Mouse (Mus musculus): Measurements from ENCODE around the gene Large1. TPM values are rescaled to one million over a fixed set of nuclear protein-coding genes. Genes with fewer than 3 reads are reported as not detected.
A peak's percentile ranks its signal among the peaks of the same experiment; 100 is the strongest.

Gene Large1
- polyA plus RNA-seq, 1 experiment from 2014 or later: 1.1 TPM

GRCm38 (mm10) chr8:73244186-73244585 is 109.2 kb downstream of the Large1 start:
- 0 out of 2 replicates have a peak, but pooled peaks cover 2% of the 10 kb centered on the region for H3K9me3 ChIP-seq (ENCODE audit: low read length)
- TF ChIP-seq CTCF (IDR thresholded peaks at IDR 0.05; ENCODE audit: low read depth) (no peak), EP300 (IDR thresholded peaks at IDR 0.05; ENCODE audit: low read depth) (no peak)
- no peaks in the 10 kb centered on the region for H3K4me1 ChIP-seq (ENCODE audit: insufficient read depth)
- no peaks in the 10 kb centered on the region for H3K36me3 ChIP-seq (replicated peaks; ENCODE audit: insufficient read depth, low read length)
- WGBS (ENCODE audit: insufficient replicate concordance): 73% methylated on average over 3 of the region's 3 CpGs
- ATAC-seq (no peak), DNase-seq (no peak)
- H3K4me3 ChIP-seq (ENCODE audit: low read depth, low read length): no peak overlapping the region
- H3K9ac ChIP-seq (replicated peaks): no peak overlapping the region
- H3K27ac ChIP-seq (ENCODE audit: low read depth): no peak overlapping the region
- no peaks in the 10 kb centered on the region for H3K27me3 ChIP-seq (ENCODE audit: insufficient read depth, low read length)
- H3K4me2 ChIP-seq (ENCODE audit: low read depth, low read length): no peak overlapping the region

DNA sequence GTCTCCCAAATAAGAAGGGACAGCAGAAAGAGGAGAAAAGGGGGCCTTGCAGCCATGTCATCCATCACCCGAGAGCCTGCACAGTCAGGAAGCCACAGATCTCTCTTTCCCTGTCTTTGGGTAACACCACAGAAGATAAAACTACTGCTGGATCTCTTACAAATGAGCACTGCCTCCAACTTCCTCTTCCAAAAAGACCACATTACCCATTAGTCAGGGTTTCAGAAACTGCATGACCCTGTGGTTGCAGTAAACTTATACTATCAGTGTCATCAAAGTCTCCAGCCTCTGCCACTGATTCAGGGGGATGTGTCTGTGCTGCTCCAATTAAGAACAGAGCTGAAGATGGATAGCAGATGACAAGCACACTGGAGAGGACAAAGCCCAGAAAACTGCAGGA is 111.3 kb downstream of the Large1 start:
- TF ChIP-seq CTCF (IDR thresholded peaks at IDR 0.05; ENCODE audit: low read depth): no peak
- no peak for TF ChIP-seq EP300 (IDR thresholded peaks at IDR 0.05; ENCODE audit: low read depth)

GRCm38 (mm10) chr8:73234209-73234608 is 119.1 kb downstream of the Large1 start:
- DNase-seq (no peak), ATAC-seq (no peak)
- TF ChIP-seq CTCF (IDR thresholded peaks at IDR 0.05; ENCODE audit: low read depth) (no peak), EP300 (IDR thresholded peaks at IDR 0.05; ENCODE audit: low read depth) (no peak)
- Histone ChIP-seq H3K9ac (replicated peaks) (no peak overlapping the region), H3K36me3 (replicated peaks; ENCODE audit: insufficient read depth, low read length) (no peaks in the 10 kb centered on the region), H3K27me3 (ENCODE audit: insufficient read depth, low read length) (no peaks in the 10 kb centered on the region), H3K4me3 (ENCODE audit: low read depth, low read length) (no peak overlapping the region), H3K27ac (ENCODE audit: low read depth) (no peak overlapping the region), H3K9me3 (ENCODE audit: low read length) (no peaks in the 10 kb centered on the region), H3K4me1 (ENCODE audit: insufficient read depth) (no peaks in the 10 kb centered on the region), H3K4me2 (ENCODE audit: low read depth, low read length) (no peak overlapping the region)
- 85% methylated on average over 1 of the region's 1 CpGs for WGBS (ENCODE audit: insufficient replicate concordance)

More for the DNA sequence above, 111.3 kb downstream of the Large1 start:
- no peak for ATAC-seq
- H3K4me2 ChIP-seq (ENCODE audit: low read depth, low read length): no peak overlapping the region
- 0 out of 2 replicates have a peak, but pooled peaks cover 2% of the 10 kb centered on the region for H3K9me3 ChIP-seq (ENCODE audit: low read length)
- H3K36me3 ChIP-seq (replicated peaks; ENCODE audit: insufficient read depth, low read length): no peaks in the 10 kb centered on the region
- 29% methylated on average over 1 of the region's 1 CpGs for whole genome bisulfite sequencing (ENCODE audit: insufficient replicate concordance)
- no peaks in the 10 kb centered on the region for H3K27me3 ChIP-seq (ENCODE audit: insufficient read depth, low read length)
- no peak overlapping the region for H3K9ac ChIP-seq (replicated peaks)
- no peaks in the 10 kb centered on the region for H3K4me1 ChIP-seq (ENCODE audit: insufficient read depth)
- H3K27ac ChIP-seq (ENCODE audit: low read depth): no peak overlapping the region
- H3K4me3 ChIP-seq (ENCODE audit: low read depth, low read length): no peak overlapping the region
- DNase-seq: no peak

DNA sequence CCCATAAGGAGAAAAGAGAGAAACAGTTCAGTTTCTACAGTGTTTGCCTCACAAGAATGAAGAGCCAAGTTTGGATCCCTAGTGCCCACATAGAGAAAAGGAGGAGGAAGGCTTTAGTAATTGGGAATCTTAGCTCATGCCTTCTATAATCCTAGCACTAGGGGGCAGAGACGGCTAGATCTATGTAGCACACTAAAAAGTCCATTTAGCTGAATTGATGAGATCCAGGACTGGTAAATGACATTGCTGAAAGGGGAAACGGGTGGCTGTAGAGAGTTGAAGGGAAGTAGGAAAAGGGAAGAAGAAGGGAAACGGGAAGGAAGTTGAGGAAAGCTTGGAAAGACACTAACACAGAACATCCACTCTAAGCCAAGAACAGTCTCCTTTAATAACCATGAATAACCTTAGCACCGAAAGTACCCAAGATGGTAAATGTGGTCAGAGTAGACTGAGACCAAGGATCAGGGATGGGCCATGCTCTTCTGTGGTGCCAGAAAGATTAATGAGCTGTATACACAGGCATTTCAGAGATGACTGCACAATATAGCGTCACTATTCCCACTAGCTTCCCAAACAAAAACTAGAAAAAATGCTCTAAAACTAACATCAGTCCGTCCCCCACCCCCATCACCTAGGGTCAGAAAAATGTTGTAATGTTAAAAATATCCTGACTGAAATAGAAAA is 119.8 kb downstream of the Large1 start:
- TF ChIP-seq EP300 (IDR thresholded peaks at IDR 0.05; ENCODE audit: low read depth) (no peak), CTCF (IDR thresholded peaks at IDR 0.05; ENCODE audit: low read depth) (peak; percentile 73)
- H3K36me3 ChIP-seq (replicated peaks; ENCODE audit: insufficient read depth, low read length): no peaks in the 10 kb centered on the region
- no peak overlapping the region for H3K9ac ChIP-seq (replicated peaks)
- DNase-seq (no peak), ATAC-seq (no peak; the same call in 1 of the 2 replicates)
- H3K27ac ChIP-seq (ENCODE audit: low read depth): no peak overlapping the region
- H3K4me2 ChIP-seq (ENCODE audit: low read depth, low read length): no peak overlapping the region
- H3K27me3 ChIP-seq (ENCODE audit: insufficient read depth, low read length): no peaks in the 10 kb centered on the region
- no peak overlapping the region for H3K4me3 ChIP-seq (ENCODE audit: low read depth, low read length)
- H3K4me1 ChIP-seq (ENCODE audit: insufficient read depth): no peaks in the 10 kb centered on the region
- no peaks in the 10 kb centered on the region for H3K9me3 ChIP-seq (ENCODE audit: low read length)
- 39% methylated on average over 6 of the region's 6 CpGs for WGBS (ENCODE audit: insufficient replicate concordance)

GRCm38 (mm10) chr8:73226841-73227240 is 126.5 kb downstream of the Large1 start:
- no peaks in the 10 kb centered on the region for H3K27me3 ChIP-seq (ENCODE audit: insufficient read depth, low read length)
- TF ChIP-seq CTCF (IDR thresholded peaks at IDR 0.05; ENCODE audit: low read depth): no peak
- TF ChIP-seq EP300 (IDR thresholded peaks at IDR 0.05; ENCODE audit: low read depth): no peak
- no peak overlapping the region for H3K27ac ChIP-seq (ENCODE audit: low read depth)
- H3K4me2 ChIP-seq (ENCODE audit: low read depth, low read length): no peak overlapping the region
- no peaks in the 10 kb centered on the region for H3K4me1 ChIP-seq (ENCODE audit: insufficient read depth)
- H3K36me3 ChIP-seq (replicated peaks; ENCODE audit: insufficient read depth, low read length): no peaks in the 10 kb centered on the region
- no peak for ATAC-seq
- no peaks in the 10 kb centered on the region for H3K9me3 ChIP-seq (ENCODE audit: low read length)
- no peak overlapping the region for H3K4me3 ChIP-seq (ENCODE audit: low read depth, low read length)
- no peak for DNase-seq
- H3K9ac ChIP-seq (replicated peaks): no peak overlapping the region
- WGBS (ENCODE audit: insufficient replicate concordance): 77% methylated on average over 3 of the region's 3 CpGs

DNA sequence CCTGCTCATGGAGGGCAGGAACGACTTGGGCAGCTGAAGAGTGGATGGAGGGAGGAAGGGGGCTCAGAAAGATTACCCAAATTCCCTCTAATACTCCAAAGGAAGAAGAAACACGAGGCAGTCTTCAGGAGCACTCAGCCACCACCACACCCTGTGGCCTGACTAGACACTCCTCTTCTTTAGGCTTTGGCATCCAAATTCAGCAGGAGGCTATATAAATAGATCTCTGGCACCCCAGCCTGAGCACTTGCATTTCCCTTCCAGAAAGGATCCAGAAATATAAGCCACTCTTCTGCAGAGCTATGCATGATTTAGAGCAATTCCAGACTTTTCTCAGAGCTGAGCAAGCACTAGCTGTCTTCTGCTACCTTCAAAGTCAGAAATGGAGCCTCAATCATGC is 127.7 kb downstream of the Large1 start:
- no peak overlapping the region for H3K4me2 ChIP-seq (ENCODE audit: low read depth, low read length)
- no peak for ATAC-seq
- no peak for TF ChIP-seq CTCF (IDR thresholded peaks at IDR 0.05; ENCODE audit: low read depth)
- TF ChIP-seq EP300 (IDR thresholded peaks at IDR 0.05; ENCODE audit: low read depth): no peak
- no peaks in the 10 kb centered on the region for H3K36me3 ChIP-seq (replicated peaks; ENCODE audit: insufficient read depth, low read length)
- no peaks in the 10 kb centered on the region for H3K9me3 ChIP-seq (ENCODE audit: low read length)
- H3K4me1 ChIP-seq (ENCODE audit: insufficient read depth): no peaks in the 10 kb centered on the region
- no peak overlapping the region for H3K4me3 ChIP-seq (ENCODE audit: low read depth, low read length)
- no peaks in the 10 kb centered on the region for H3K27me3 ChIP-seq (ENCODE audit: insufficient read depth, low read length)
- WGBS (ENCODE audit: insufficient replicate concordance): 47% methylated on average over 2 of the region's 2 CpGs
- H3K9ac ChIP-seq (replicated peaks): no peak overlapping the region
- no peak for DNase-seq
- H3K27ac ChIP-seq (ENCODE audit: low read depth): no peak overlapping the region
